Mouse (Mus musculus): ENCODE data around the gene Prss12. TPM values are rescaled to one million over a fixed set of nuclear protein-coding genes. Genes with fewer than 3 reads are reported as not detected.

The Prss12 gene
- 0.66 and 0.70 TPM in 2 replicates for polyA plus RNA-seq (2012; rRNA removed)

DNA sequence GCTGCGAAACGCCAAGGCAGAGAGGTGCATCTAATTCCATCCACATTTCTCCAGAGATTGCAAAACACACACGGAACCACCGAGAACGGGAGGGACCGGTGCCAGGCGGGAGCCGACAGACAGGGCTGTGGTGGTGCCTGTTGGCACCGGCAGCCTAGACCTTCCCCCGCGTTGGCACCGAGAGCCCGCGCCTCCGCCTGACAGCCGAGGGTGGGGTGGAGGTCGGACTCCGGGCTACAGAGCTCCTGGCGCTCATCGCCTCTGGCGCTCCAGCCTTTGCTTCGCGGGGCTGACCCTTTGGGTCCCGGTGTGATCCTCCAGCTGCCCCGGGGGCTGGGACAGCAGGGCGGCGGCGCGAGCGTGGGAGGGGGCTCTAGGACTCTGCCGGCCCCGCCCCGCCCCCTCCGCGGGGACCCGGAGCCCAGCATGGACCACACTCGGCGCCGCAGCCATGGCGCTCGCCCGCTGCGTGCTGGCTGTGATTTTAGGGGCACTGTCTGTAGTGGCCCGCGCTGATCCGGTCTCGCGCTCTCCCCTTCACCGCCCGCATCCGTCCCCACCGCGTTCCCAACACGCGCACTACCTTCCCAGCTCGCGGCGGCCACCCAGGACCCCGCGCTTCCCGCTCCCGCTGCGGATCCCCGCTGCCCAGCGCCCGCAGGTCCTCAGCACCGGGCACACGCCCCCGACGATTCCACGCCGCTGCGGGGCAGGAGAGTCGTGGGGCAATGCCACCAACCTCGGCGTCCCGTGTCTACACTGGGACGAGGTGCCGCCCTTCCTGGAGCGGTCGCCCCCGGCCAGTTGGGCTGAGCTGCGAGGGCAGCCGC is at the start of gene Prss12:
Prss12 (plus strand) TSS at position 206 of the 830 bp plus-strand sequence.

Other genes starting within 250 kb of the Prss12 start
- gene Synpo2, start 210.8 kb upstream of the Prss12 start, polyA plus RNA-seq (2012; rRNA removed) = 0.05 and 0.06 TPM in 2 replicates
- gene Sec24d, start 179.5 kb upstream of the Prss12 start, polyA plus RNA-seq (2012; rRNA removed) = 18.7 and 23.1 TPM in 2 replicates
- 4.3 and 4.8 TPM in 2 replicates for gene Mettl14, start 60.8 kb upstream of the Prss12 start, polyA plus RNA-seq (2012; rRNA removed)
- gene Ndst3, start 243.9 kb downstream of the Prss12 start, polyA plus RNA-seq (2012; rRNA removed) = 0.05 TPM in 2 replicates

Data from liver, embryonic 18 days (tissue).